Mouse (Mus musculus): ENCODE data around the gene Gm10644.

GRCm38 (mm10) chr8:83955106-83955957 lies at the start of gene Gm10644, which contains the start of gene Asf1b:
- no peak for TF ChIP-seq POLR2A (IDR thresholded peaks at IDR 0.05; ENCODE audit: borderline replicate concordance, insufficient read depth, low read length)
- peak; percentile 82 for TF ChIP-seq CTCF (IDR thresholded peaks at IDR 0.05; ENCODE audit: borderline replicate concordance, insufficient read depth, low read depth, low read length)
